Mouse (Mus musculus): ENCODE measurements around the gene Sap18b. TPM values are rescaled to one million over a fixed set of nuclear protein-coding genes. Genes with fewer than 3 reads are reported as not detected.

The Sap18b gene
- polyA plus RNA-seq, 1 experiment from 2014 or later: 347 TPM

- no peak for DNase-seq
- no peak for TF ChIP-seq CTCF (IDR thresholded peaks at IDR 0.05; ENCODE audit: low read depth)
These were observed 50.1 kb downstream of the Sap18b start for GRCm38 (mm10) chr8:95875270-95875669.

More at GRCm38 (mm10) chr8:95875270-95875669, 50.1 kb downstream of the Sap18b start:
- 92% methylated on average over 7 of the region's 7 CpGs for WGBS
- no peak for ATAC-seq (ENCODE audit: insufficient read depth)
- Histone ChIP-seq H3K4me2 (no peak overlapping the region), H3K27ac (ENCODE audit: low read depth) (no peak overlapping the region), H3K9ac (no peak overlapping the region), H3K9me3 (ENCODE audit: low read depth, low read length) (no peaks in the 10 kb centered on the region), H3K27me3 (ENCODE audit: insufficient read depth, low read length) (no peaks in the 10 kb centered on the region), H3K36me3 (ENCODE audit: insufficient read depth) (peaks cover 59% of the 10 kb centered on the region), H3K4me1 (ENCODE audit: insufficient read depth) (0 out of 2 replicates have a peak, but pooled peaks cover 4% of the 10 kb centered on the region), H3K4me3 (ENCODE audit: low read depth, low read length) (no peak overlapping the region)

Other genes with a start within 250 kb of the Sap18b start
- gene Prss54, start 249.0 kb upstream of the Sap18b start, polyA plus RNA-seq (2014; fragmentation: Nextera tagmentation; extraction: Ambion mirVana): not detected in 2 replicates
- 26.5 and 31.6 TPM in 2 replicates for gene Gins3, start 191.9 kb upstream of the Sap18b start, polyA plus RNA-seq (2014; fragmentation: Nextera tagmentation; extraction: Ambion mirVana)
- 11.4 and 14.6 TPM in 2 replicates for gene Ndrg4, start 148.4 kb upstream of the Sap18b start, polyA plus RNA-seq (2014; fragmentation: Nextera tagmentation; extraction: Ambion mirVana)
- 19.9 and 20.4 TPM in 2 replicates for gene Setd6, start 109.5 kb upstream of the Sap18b start, polyA plus RNA-seq (2014; fragmentation: Nextera tagmentation; extraction: Ambion mirVana)
- 123 and 131 TPM in 2 replicates for gene Cnot1, start 17.9 kb upstream of the Sap18b start, polyA plus RNA-seq (2014; fragmentation: Nextera tagmentation; extraction: Ambion mirVana)
- 12.9 and 14.1 TPM in 2 replicates for gene Slc38a7, start 28.2 kb downstream of the Sap18b start, polyA plus RNA-seq (2014; fragmentation: Nextera tagmentation; extraction: Ambion mirVana)
- gene Got2, start 63.2 kb downstream of the Sap18b start, polyA plus RNA-seq (2014; fragmentation: Nextera tagmentation; extraction: Ambion mirVana): 59.5 and 62.0 TPM in 2 replicates